Mouse (Mus musculus): ENCODE results near the gene Gm28042.

Gene Gm28042

DNA sequence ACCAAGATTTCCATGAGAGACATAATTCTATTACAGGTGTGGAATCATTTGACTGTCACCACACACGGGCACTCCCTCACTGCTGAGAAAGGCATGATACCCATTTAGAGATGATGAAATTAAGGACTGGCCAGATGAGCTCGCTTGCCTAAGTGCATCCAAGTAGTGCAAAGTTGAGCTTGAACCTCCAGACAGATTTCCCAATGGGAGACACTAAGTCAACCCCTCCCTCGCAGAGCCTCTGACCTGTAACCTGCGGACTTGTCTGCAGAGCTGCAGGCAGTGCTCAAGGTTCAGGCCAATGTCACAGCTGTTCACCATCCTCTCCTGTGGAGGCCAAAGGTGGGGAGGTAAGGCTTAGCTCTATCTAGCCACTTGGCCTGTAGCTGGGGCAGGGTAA, 31.5 kb downstream of the Gm28042 start:
- no peak for DNase-seq (ENCODE audit: low read depth, low spot score)

DNA sequence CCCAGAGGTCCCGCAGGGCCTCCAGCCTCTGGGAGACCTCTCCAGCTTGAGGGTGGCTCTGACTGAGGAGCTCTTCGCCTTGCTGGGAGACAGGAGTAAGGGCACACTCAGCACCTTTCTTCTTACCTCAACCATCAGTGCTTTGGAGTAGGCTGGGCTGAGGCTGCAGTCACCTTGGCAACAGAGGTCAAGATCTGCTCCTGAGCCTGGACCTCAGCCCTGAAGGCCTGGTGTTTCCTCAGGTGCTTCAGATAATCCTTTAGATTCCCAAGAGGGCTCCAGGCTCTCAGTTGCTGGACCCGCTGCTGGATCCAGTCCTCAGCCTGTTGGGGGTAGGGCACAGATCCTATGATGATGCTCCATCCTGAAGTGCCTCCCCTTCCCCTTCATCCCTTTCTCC, 32.2 kb downstream of the Gm28042 start:
- no peak for DNase-seq (ENCODE audit: low read depth, low spot score)

- DNase-seq (ENCODE audit: low read depth, low spot score): no peak
Measured at GRCm38 (mm10) chr2:120060190-120060589, 32.9 kb downstream of the Gm28042 start.

DNA sequence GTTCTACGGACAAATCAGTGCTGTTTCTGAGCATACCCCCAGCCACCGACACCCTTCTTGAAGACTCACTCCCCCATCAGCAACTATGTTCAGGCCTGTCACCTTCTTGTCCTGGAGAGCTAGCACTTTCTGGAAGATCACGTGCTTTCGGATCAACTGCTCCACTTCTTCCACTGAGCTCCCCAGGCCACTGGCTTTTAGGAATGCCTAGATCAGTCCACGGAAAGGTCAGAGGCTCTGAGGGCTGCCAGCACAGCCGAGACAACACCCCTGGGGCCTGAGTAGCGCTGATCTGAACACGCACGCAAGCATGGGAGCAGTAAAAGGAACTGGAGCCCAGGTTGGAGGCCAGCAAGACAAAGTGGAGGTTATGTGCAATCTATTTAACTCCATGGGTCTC, 33.4 kb downstream of the Gm28042 start:
- no peak for DNase-seq (ENCODE audit: low read depth, low spot score)

DNA sequence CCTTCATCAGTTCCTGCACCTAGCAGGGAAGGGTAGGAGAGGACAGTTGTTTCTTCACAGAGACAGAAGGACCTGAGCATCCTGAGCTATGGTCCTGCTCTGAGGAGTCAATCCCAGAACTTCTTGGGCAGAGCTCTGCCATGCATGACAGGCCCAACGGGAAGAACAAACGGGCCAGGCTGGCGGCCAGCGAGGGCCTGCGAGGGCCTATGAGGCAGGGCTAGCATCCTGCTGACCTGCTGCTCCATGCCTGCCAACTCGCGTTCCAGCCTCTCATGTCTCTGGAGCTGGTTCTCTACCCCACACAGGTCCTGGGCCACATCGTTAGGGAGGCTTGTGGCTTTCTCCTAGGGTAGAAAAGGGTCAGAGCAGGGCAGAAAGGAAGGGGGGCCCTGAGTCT, 35.0 kb downstream of the Gm28042 start:
- no peak for DNase-seq (ENCODE audit: low read depth, low spot score)

DNA sequence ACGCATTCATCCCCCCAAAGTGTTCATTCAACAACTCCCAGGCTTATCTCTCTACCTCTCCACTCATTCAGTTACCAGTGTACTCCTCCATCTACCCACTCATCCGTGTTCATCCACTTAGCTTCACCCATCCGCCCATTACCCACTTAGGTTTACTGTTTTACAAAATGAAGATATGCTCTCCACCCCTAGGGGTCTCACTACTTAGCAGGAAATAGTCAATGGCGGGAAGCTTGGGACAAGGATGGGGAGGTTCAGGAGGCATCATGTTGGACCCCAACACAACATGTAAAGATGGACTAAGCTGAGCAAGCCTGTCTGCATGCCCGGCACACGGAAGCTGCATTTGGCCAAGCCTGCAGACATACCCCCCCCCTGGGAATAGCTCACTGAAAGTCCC, 37.3 kb downstream of the Gm28042 start:
- no peak for DNase-seq (ENCODE audit: low read depth, low spot score)

- no peak for DNase-seq (ENCODE audit: low read depth, low spot score)
Measured at GRCm38 (mm10) chr2:120065243-120065642, 38.0 kb downstream of the Gm28042 start.

GRCm38 (mm10) chr2:120066224-120066623, 38.9 kb downstream of the Gm28042 start:
- DNase-seq (ENCODE audit: low read depth, low spot score): no peak

DNA sequence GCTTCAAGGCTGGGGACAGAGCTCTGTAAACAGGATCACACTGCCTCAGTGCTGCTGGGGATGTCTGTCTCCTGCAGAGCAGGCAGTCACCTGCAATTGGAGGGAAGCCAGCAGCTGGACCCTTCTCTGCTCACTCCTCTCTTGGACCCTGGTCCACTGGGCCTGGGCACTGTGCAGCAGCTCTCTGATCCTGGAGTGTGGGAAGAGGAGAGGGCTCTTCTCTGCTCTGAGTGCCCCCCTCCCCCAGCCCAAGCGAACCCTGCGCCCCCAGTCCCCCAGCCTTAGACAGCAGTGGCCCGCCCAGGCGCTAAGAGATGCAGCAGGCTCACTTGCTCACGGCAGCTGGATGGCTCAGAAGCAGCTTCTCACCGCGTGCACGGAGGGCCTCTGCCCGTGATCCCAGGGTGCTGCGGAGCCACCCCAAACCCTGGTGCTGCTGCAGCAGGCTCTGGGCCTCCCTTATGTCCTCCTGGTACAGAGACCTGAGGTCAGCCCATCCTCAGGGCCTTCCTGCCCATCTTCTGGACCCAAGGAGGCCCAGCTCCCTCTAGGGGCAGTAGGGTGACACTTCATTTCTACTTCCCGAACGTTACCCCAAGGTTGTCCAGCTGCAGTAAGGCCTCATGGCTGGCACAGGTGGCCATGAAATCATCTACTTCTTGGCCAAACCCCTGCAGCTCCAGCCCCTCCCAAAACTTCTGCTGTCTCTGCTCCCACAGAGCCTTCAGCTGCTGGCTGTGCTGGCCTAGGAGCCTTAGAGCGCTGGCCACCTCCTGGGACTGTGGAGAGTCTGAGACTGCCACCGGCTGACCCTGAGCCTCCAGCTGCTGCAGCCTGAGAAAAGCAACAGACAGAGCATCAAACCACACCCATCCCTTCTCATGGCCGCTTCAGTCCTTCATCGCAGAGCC, 41.5 kb downstream of the Gm28042 start:
- DNase-seq (ENCODE audit: low read depth, low spot score): no peak

DNA sequence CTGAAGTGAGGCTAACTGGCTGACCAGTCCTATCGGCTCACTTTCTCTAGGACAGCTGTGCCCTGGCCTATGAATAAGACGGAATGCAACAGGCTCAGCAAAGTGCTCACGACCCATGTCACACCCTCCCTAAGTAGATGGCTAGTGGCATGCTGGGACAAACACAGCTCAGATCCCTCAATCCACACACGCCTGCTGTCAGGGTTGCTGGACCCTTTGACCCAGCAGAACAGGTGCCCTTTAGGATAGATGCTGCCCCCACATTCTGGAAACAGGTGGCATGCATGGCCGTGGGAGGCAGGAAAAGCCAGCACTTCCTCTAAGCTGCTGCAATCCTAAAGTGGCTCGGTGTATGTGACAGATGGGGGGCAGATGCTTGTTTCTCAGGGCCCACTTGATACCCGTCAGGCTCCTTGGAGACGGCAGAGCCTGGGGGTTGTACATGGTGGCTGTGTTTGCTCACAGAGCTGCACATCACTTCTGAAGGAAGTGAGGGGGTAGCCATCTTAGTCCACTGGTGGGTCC, 42.2 kb downstream of the Gm28042 start:
- no peak for DNase-seq (ENCODE audit: low read depth, low spot score)

- DNase-seq (ENCODE audit: low read depth, low spot score): no peak
Measured at GRCm38 (mm10) chr2:120074096-120074495, 46.8 kb downstream of the Gm28042 start.

DNA sequence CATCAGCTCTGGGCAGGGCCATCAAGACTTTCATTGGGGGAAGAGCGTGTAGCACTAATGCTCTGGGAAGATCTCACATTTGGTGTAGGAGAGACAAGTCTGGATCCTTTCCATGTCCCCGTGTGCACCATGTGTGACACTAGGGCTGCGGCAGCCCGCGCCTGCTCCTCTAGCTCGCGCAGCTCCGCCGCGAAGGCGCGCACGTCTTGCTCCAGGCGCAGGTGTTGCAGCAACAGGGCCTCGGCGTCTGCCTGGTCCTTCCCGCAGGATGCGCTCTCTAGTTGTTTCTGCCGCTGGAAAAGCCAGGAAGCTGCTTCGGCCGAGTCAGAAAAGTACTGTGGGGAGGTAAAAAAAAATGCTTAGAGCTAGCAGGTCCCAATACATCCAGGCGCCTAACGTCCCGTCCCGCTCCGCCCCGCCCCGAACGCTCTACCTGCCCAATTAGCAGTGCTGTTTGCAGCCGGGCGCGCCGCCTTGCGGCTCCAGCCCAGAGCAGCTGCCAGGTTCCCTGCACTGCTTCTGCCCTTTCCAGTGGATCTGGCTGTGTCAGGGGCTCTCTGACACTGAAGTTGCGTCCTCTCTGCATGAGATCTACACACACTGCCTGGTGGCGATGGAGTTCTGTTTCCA, 48.9 kb downstream of the Gm28042 start:
- DNase-seq (ENCODE audit: low read depth, low spot score): peak; percentile 17

DNA sequence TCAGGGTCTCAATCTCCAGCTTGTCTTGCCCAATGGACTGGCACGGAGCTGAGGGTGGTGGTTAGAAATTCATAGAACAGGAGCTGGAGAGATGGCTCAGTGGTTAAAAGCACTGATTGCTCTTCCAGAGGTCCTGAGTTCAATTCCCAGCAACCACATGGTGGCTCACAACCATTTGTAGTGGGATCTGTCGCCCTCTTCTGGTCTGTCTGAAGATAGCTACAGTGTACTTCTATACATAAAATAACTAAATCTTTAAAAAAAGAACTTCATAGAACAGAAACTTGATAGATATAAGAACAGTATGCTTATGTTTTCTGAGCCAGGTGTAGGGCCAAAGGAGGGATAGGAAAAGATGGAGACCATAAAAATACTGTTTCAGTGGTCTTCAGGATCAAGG, 55.1 kb downstream of the Gm28042 start:
- no peak for DNase-seq (ENCODE audit: low read depth, low spot score)

GRCm38 (mm10) chr2:120084593-120085361, 57.5 kb downstream of the Gm28042 start:
- DNase-seq (ENCODE audit: low read depth, low spot score): no peak

DNA sequence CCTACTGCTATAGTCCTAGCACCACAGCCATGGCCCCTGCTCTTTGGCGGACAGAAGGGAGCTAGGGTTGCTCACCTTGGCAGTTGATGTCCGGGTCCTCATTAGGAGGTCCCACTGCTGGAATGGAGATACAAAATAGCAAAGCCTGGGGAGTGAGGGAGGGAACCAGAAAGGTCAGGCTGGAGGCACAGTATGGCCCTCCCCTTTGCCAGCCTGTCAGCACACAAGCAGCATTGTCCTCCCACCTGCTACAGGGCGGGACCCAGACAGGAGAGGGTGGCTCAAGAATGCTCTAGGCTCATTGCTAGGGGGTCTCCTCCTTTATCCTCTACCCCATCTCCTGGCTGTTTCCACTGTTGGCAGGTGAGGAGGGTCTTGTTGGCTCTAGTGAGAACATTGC, 58.7 kb downstream of the Gm28042 start:
- DNase-seq (ENCODE audit: low read depth, low spot score): no peak

- DNase-seq (ENCODE audit: low read depth, low spot score): no peak
Measured at GRCm38 (mm10) chr2:120087391-120087790, 60.1 kb downstream of the Gm28042 start.

DNA sequence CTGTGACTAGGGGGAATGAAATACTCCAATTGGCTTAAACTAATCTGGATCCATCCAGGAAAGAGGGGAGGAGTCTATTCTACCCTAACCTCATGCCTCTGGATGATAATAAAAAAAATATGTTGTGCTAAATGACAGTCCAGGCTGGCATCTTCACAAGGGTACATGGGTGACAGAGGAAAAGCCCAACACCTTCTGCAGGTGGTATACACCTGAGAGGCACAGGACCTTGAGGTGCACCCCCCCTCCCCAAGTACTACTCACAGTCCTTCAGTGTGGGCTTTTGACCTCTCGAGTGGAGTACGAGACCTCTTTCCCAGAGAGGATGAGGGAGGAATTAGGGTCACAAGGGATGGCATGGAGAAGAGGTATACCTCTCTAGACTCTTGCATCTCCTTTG, 60.6 kb downstream of the Gm28042 start:
- DNase-seq (ENCODE audit: low read depth, low spot score): no peak

GRCm38 (mm10) chr2:120090979-120091378, 63.7 kb downstream of the Gm28042 start:
- no peak for DNase-seq (ENCODE audit: low read depth, low spot score)
